Mouse (Mus musculus) adrenal gland (tissue): Measurements from ENCODE around the gene Ntn1.

Experiments
- intact Hi-C: fragments of 180-260 bp; cut with DNase I; formaldehyde crosslinking; loops from one replicate; pipeline ENCODE4 v1.15.1; 2025

Gene Ntn1

DNA sequence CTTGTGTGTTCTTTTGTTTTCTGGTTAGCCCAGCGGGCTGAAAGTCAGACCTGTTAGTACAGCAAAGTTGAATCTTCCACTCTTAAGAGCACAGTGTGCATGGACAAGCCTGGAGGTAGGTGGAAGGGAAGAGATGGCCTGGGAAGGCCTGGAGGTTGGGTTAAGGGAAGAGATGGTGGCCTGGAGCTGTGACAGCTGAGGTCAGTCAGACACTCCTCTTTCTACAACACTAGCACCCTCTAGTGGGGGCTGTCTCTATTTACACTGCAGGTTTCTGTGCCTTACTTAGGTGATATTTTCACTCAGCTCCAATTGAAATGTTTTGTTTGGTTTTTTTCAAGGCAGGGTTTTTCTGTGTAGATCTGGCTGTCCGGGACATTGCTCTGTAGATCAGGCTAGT lies 7.5 kb upstream of the Ntn1 start:
- intact Hi-C loops, result loop anchor here (1.0 to 5.0 kb wide), 2 partner anchors 196 to 404 kb away; no protein-coding TSS in a partner anchor

DNA sequence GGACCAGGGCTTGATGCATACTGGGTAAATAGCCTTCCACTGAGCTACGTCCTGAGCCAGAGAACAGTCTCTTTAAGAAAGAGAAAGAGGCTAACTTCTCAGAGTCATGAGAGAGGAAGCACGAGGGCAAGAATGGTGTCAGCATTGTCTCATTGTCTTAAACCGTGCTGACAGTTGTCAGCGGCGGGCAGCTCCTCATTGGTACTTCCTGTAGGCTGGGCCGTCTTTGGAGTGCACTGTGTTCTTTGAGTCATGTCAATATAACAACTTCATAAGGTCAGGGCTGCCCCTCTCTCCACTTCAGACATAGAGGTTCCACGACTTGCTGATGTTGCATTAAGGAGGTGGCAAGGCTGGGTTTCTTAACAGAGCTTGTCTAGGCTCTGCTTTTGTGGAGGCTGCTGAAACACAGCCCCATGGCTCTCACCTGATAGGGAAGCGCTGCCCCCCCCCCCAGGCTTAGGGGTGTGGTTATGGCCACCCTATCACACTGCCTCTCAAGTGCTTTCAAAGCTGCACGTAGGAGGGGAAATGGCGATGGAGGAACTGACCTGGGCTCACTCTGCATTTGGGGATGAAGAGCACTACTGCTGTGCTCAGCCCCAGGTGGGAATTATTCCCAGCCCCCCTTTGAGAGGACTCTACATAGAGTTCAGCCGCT lies 6.8 kb upstream of the Ntn1 start:
- intact Hi-C loops, result loop anchor here (5.0 kb wide), 1 partner anchor 195 kb away; no protein-coding TSS in a partner anchor

DNA sequence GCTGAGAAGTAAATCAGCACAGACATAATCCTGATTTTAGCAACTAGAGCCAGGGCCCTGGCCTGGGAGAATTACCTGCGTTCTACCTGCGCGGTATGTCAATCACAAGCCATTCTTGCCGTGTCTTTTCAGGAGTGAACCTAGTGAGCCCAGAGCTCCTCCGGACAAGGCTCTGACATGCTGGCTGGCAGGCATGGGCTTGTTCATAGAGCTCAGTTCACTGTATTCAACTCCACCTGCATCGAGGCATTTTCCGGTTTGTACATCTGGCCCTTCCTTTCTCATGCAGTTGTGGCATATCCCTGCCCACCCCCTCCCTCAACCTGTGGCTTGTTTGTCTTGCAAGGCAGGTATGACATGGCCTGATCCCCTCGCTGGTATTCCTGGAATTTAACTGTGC lies 5.0 kb upstream of the Ntn1 start:
- intact Hi-C loops, result loop anchor here (5.0 kb wide), 1 partner anchor 193 kb away; no protein-coding TSS in a partner anchor

DNA sequence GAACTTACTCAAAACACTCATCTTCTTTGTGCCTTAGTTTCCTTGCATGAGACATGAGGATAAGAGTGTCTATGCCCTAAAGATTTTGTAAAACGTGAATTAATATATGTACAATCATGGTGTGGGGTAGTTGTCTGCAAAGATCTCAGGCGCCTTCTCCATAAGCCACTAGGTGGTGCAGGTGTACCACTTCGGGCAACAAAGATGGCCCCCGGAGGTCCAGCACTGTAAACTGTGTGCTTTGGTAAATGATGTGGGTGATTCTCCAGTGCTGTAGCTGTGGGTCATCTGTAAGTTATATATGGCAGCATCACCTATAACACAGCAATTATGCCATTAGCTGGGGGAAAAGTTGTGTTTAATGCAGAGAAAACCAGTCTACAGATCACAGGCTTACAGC lies 3.6 kb upstream of the Ntn1 start:
- intact Hi-C loops, result no loop called here

DNA sequence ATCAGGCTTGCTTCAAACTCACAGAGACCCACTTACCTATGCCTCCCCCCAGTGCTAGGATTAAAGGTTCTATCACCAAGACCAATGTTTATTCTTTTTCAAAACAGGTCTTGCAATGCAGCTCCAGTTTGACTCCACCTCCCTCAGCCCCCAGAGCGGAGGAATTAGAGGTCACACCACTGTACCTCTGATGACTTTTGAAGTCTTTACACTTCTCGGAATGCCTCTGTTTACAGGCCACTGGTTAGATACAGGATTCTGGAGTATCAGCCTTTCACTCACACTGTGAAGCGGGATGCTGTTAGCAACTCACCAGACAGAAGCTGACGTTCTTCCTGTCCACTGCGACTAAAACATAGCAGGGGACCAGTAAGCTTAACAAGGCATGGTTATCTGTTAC lies 805 bp upstream of the Ntn1 start:
- intact Hi-C loops, result no loop called here

DNA sequence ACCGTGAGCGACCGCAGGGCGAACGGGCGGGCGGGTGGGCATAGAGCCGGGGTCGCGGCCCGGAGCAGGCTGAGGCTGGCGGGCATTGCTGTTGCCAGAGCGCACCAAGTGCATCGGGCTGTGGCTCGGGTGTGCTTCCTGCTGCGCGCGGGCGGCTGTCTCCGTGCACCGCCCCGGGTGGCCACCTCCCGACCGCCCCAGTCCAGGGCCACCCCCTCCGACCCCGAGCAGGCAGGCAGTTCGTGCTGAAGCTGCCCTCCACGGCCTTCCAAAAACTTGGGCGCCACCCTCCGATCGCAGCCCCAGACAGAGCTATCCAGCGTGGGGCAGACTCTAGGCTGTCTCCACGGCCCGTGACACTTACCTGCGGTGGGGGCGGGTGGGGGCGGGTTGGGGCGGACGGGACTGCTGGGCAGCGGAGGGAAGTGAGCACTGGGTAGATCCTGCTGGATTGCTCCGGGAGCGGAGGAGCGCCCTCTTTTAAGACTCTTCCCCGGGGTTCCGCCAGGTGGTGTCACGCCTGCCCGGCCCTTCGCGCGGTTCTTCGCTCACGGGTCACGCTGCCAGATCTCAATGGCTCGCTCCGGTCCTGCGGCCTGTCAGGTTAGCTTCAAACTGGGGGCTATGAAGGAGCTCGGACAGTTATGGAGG lies 477 bp downstream of the Ntn1 start:
- intact Hi-C loops, result no loop called here

DNA sequence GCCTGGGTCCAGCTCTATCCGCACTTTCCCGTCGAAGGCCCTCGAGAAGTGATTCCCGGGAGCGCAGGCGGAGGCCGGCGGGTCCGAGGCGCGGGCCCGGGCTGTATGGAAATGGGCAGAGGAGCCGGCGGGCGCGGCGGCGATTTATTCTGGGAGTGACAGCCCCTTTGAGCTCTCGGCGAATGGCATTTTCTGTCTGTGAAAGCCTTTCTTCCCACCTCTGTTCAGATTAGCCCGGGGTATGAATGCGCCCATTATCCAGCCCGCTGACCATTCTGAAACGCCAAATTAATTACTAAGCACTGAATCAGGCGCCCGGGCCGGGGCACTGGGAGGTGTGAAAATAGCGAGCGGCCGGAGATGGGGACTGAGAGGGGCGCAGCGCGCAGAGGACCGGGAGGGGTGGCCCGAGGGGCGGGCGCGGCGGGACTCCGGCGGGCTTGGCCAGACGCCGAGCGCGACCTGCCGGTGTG lies 1.0 kb downstream of the Ntn1 start:
- intact Hi-C loops, result no loop called here

DNA sequence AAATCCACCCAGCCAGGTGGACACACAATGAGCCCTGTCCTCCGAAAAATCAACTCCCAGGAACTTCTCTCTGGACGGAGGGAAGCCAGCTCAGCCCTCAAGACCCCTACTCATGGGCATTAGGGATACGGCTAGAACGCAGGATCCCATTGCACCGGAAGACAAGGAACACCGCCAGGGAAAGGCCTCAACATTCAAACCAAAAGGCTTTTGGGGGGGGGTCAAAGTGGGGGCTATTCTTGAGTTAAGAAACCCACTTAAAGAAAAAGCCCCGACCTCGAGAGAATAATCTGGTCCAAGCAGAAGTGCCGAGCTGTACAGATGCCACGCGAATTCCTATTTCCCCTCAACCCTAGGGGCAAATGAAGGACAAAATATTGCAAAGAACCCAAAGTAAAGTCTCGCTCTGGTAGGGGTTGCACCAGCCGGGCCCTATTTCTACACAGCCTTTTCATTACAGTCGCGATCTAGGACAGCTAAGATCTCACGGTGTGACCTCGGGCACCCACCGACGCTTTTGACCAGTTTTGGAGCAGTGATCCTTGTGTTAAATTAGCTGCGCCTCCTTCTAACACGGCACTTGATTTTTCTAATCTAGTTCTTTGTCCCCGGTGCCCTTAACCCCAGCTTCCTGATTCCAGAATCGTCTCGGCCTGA lies 1.6 kb downstream of the Ntn1 start:
- intact Hi-C loops, result no loop called here

DNA sequence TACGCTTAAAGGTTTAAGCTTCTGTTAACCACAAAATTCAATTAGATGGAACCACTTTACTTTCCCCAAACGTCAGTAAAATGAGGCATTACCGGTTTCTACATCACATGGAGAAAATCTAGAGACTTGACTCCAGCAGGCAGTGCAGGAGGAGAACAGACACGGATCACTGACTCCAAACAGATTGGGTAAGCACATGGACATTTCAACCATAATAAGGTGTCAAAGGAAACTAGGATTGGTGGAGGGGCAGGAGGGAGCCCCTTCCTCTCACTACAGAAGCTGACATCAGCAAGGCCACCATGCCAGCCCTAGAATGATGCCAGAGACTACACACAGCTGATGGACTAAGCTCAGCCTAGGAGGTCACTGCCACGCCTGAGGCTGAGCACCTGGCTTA lies 5.1 kb downstream of the Ntn1 start:
- intact Hi-C loops, result no loop called here

DNA sequence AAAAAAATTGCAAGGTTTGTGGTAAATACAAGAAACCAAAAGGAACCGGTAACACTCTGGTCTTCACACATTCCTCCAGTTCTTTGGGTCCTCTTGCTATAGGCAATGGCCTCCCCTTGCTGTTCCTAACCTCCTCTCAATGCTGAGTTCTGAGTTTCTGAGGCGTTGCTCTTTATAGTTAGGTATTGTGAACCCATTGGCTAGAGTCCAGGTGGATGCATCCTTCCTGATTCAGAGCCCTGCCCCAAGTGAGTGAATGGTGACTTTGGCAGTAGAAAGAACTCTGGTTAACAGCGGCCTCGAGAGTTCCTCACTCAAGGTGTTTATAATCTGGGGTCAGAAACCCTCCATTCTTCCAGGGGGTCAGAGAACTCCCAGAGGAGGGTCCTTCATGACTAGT lies 5.9 kb downstream of the Ntn1 start:
- intact Hi-C loops, result no loop called here

DNA sequence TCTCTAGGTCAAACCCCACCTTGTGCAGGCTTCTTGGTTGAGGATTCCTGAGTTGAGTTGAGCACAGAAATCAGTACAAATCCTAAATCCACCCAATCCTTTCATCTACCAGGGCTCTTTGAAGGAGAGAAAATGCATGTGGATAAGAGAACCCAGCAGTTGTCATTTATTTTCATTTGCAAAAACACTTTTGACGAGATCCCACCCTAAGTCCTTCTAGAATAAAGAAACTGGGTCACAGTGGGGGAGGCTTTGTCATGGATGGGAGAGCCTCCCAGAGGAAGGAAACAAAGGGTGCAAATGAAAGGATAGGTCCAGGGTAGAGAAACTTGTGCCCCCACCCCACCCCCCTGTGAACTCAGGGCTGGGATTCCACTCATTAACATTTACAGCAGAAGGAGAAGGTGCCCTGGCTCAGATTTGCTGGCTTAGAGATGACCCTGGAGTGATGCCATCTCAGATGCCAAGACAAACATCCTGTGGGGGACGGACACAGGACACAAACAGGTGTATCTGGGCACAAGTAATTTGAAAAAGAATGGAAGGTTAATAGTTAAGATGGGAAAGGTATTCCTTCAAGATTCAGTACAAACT lies 6.6 kb downstream of the Ntn1 start:
- intact Hi-C loops, result no loop called here

DNA sequence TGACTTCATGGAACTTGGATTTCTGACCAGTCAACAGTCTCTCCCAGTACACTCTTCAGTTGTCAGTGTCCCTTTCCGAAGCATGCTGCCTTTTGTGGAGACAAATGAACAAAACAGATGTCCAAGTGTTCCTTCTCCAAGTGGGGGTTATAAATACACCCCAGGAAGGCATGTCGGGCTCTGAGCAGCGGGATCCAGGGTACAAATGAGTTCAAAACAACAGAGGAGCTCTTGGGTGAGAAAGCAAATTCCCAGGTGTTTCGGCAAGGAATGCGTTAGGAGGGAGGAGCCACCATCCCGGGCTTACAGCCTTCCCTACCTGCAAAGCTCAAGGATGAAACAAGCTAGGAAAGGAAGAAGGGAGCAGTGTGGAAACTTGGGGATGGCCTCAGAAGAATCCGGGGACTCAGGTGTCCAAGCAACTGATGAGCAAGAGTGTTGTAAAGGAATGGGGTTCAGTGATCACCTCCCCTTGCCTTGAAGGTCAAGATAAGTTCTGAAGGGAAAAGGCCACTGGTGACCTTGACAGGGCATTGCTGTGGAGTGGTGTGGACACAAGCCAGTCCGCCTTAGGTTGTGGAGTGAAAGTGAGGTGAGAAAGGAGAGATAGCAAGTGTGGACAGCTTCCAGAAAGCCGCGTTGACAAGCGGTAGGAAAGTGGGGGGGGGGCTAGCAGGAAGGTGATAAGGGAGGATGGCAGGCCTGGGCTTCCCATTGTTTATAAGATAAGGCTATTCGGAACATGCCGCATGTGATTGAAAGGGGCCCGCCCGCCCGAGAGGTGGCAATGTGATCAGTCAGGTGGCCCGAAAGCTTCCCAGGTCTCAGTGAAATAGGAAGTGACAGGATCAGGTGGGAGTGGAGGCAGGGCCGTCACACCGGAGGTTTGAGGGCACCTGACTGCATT lies 10.0 kb downstream of the Ntn1 start:
- intact Hi-C loops, result no loop called here

DNA sequence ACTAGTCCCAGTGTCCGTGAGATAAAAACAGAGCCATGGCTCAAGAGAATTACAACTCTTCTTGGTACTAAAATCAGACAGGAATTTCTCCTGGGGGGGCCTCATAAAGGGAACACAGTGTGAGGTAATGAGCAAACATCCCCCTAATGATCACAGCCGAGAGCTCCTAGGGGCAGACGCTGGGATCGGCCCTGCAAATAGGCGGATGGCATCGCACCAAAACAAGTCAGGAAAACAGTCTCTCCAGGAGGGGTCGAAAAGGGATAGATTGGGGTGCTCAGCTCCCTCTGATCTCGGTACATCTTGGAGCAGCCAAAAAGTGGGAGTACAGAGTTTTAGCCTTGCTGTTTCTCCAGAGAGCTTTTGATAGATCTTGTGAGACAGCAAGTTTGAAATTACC lies 11.0 kb downstream of the Ntn1 start:
- intact Hi-C loops, result no loop called here

DNA sequence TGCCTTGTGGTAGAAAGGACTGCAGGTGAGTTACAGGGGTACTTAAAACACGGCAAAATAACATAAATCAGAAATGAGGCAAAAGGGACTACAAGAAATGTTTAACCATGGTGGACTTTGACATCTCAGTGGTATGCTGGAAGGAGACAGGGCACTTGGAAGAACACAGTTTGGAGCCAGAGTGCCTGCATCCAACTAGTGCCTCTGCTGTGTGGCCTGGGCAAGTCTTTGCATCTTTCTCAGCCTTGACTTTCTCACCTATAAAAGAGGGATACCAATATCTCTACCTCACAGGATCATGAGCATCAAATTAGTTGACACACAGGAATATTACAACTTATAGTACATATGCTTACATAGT lies 12.0 kb downstream of the Ntn1 start:
- intact Hi-C loops, result no loop called here

DNA sequence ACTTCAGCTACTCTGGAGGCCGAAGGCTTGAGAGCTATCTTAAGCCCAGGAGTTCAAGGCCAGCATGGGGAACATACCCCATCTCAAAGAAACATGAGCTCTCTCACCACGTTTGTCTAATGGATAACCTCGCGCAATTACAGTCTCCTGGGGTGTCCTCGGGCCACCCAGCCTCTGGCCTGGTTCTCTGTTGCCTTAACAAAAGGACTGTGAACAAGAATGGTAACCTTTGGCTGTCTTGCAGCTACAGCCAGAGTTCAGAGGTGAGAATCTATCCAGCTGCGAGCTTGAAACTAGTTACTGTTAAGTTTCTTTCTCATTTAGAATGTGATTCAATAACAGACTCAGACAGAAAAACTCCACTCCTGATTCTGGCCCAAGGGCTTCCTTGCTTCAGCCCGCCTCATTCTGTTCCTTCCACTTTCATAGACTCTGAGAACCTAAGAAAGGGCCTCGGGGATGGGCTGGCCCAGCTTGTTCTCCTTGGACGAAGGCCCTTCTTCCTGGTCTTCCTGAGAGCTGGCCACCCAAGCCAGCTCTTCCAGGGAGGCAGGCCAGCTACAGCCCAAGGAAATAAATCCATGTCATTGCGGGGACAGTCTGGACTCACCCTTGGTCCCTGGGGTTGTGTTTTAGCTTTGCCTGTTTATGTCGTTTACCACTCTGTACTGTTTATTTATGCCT lies 12.5 kb downstream of the Ntn1 start:
- intact Hi-C loops, result no loop called here

DNA sequence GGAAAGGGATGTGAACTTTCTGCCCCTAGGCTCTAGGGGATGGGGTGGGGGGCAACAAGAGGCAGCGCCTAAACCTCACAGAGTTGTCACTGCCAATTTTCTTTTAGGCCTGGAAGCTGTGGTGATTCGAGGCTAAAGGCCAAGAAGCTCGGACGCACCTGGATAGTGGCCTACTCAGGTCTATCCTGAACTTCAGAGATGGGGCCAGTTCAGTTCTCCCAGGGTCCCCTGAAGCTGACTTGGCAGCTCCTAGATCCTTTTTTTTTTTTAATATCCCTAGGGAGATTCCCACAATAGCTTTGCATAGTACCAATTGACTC lies 13.2 kb downstream of the Ntn1 start:
- intact Hi-C loops, result no loop called here

DNA sequence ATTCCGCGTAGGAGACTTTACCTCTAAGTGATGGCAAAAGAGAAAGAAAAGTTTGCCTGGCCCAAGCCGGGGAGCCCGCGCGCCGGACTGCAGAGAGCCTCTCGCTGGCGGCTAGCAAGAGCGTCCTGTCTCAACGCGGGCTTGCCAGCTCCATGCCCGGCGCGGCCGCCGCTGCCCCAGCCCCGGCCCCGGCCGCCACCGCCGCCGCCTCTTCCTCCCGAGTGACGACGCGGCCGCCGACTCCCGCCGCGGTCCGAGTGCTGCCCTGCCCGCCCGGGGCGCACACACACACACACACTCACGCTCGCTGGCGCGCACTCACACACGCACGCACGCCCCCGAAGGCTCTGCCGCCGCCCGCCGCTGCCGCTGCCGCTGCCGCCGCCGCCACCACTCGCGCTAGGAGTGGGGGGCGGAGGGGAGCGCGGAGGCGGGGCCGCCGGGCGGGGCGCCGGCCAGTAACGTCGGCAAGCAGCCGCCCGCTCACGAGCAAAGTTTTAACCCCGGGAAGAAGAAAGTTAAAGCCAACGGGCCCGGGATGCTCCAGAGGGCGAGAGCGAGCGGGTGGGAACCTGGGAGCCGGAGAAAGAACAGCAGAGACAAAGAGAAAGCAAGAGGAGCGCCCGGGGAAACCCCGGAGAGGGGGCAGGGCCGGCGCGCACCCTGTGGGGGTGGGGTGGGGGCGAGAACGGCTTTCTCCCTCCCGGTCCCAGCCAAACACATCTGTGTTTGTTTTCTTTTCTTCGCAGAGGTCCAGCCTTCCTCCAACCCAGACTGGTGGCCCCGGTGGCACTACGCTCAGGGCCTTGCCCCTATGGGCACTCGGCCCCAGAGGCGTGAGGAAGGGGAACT lies 13.8 kb downstream of the Ntn1 start:
- intact Hi-C loops, result no loop called here

DNA sequence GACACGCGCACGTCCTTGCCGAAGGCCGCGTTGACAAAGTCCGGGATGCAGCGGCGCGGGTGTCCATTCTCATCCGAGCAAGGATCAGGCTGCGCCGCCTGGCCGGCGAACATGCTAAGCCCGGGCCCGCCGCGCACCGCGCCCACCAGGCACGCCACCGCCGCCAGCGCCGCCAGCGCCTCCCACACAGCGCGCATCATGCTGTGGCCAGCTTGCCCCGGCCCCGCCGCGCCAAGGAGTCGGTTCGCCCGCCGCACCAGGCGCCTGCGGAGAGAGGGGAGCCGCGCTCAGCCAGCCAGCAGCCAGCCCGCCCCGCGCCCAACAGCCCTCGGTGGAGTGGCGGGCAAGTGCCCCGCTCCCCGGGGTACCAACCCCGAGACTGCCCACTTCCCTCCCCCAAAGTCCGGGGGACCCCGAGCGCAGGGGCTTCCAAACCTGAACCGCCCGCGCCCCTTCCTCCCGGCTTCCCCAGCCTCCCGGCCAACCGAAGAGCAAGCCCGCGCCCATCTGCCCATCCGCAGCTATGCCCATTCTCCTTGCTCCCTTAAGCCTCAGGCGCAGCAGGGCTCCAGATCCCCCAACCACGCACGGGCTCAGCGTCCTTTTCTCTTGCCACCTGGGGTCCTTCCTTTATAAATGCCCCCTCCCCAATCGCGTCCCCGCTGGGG lies 14.6 kb downstream of the Ntn1 start:
- intact Hi-C loops, result no loop called here
